22 mouse cellular contexts compared by ENCODE assay signal in genomic region chr11:7502679-7503078, GRCm38 (mm10).
"Had no signal": no experiment of that assay in that cellular context is flagged by ENCODE, and none has a peak within 500 bp of the region (broad histone marks: within the 10 kb centered on the region; RNA-seq: fewer than 3 reads in every experiment).

No protein-coding gene starts in this region.

- H3K4me2 ChIP-seq: heart, embryonic 12.5 days; hindbrain, embryonic 12.5 days; hindbrain, embryonic 14.5 days; intestine, embryonic 15.5 days; limb, embryonic 13.5 days; limb, embryonic 15.5 days; liver, embryonic 12.5 days had no signal

- H3K27me3 ChIP-seq: heart, embryonic 12.5 days; hindbrain, embryonic 12.5 days; intestine, embryonic 15.5 days; limb, embryonic 13.5 days; limb, embryonic 15.5 days; liver, embryonic 12.5 days had no signal

- H3K27ac ChIP-seq: hindbrain, embryonic 10.5 days; hindbrain, embryonic 12.5 days; hindbrain, embryonic 14.5 days; intestine, embryonic 15.5 days; layer of hippocampus, adult 2 months; limb, embryonic 13.5 days; limb, embryonic 15.5 days; liver, embryonic 12.5 days; liver, embryonic 14.5 days had no signal

- DNase-seq: gastrocnemius, adult 2 months; gastrocnemius, postnatal 10 days; gastrocnemius, postnatal 25 days; heart, adult 18-20 months; heart, postnatal 10 days; heart, postnatal 4 days; kidney, adult 2 months; kidney, postnatal 14 days; layer of hippocampus, adult 9-11 months; layer of hippocampus, postnatal 36 days had no signal

- H3K4me3 ChIP-seq: gastrocnemius, adult 2 months; heart, embryonic 12.5 days; hindbrain, embryonic 10.5 days; hindbrain, embryonic 12.5 days; intestine, embryonic 15.5 days; layer of hippocampus, adult 2 months; limb, embryonic 13.5 days; limb, embryonic 15.5 days; liver, embryonic 12.5 days had no signal

- ATAC-seq: inflammation-experienced regulatory T-cells, adult 6 months; intestine, embryonic 15.5 days; intestine, postnatal 0 days; liver, embryonic 12.5 days had no signal

- H3K36me3 ChIP-seq: heart, embryonic 12.5 days; hindbrain, embryonic 10.5 days; hindbrain, embryonic 12.5 days; intestine, embryonic 15.5 days; limb, embryonic 13.5 days; limb, embryonic 15.5 days; liver, embryonic 12.5 days had no signal

- H3K9me3 ChIP-seq: heart, embryonic 12.5 days; hindbrain, embryonic 10.5 days; hindbrain, embryonic 12.5 days; intestine, embryonic 15.5 days; limb, embryonic 13.5 days; limb, embryonic 15.5 days; liver, embryonic 12.5 days had no signal

- H3K4me1 ChIP-seq: heart, embryonic 12.5 days; hindbrain, embryonic 10.5 days; hindbrain, embryonic 12.5 days; intestine, embryonic 15.5 days; liver, embryonic 12.5 days had no signal

- H3K9ac ChIP-seq: heart, embryonic 12.5 days; hindbrain, embryonic 12.5 days; hindbrain, embryonic 14.5 days; intestine, embryonic 15.5 days; limb, embryonic 13.5 days; limb, embryonic 15.5 days; liver, embryonic 12.5 days; liver, embryonic 14.5 days had no signal
